Mouse (Mus musculus): Measurements from ENCODE around the gene Ccser1.

DNA sequence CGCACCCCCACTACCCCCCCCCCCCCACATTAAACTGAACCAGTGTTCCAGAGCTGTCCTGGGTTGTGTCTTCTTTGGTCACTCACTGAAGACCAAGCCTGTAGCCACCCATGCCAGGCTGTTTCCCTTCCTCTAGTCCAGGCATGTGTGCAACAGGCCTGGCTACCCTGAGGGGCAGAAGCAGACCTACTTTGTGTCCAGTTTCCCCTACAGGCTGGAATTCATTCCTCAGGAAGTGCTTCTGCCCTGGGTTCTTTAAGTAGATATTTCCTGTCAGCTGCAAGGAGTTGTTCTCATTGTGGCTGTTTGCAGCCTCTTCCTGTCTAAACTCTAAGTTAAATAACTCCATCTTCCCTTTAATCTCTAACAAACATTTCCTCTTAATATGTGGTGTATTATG, 82.3 kb downstream of the Ccser1 start:
- no peak for TF ChIP-seq CTCF (IDR thresholded peaks at IDR 0.05; ENCODE audit: insufficient read depth, low read depth, low read length)
- no peak for TF ChIP-seq POLR2A (IDR thresholded peaks at IDR 0.05; ENCODE audit: insufficient read depth, low read depth, low read length)
